Mouse (Mus musculus): ENCODE data around the gene Gpank1.

GRCm38 (mm10) chr17:35157254-35157653 lies 36.0 kb downstream of the Gpank1 start:
- TF ChIP-seq POLR2A (IDR thresholded peaks at IDR 0.05; ENCODE audit: borderline replicate concordance, low read depth, low read length) (no peak), CTCF (IDR thresholded peaks at IDR 0.05; ENCODE audit: low read depth, low read length) (no peak)
